Mouse (Mus musculus): ENCODE measurements at regions not wholly inside any gene's neighbourhood (a gene's known extent, or its start where the extent isn't known, plus 50 kb on each side); places are given as distances from the start of the nearest gene placed in this dataset.

GRCm38 (mm10) chr4:5511743-5512142, 718.6 kb upstream of the Impad1 start:
- no peak for TF ChIP-seq CTCF (IDR thresholded peaks at IDR 0.05; ENCODE audit: borderline replicate concordance, insufficient read depth, low read length)
- TF ChIP-seq POLR2A (IDR thresholded peaks at IDR 0.05; ENCODE audit: low read depth, low read length) = no peak
